Mouse (Mus musculus) small intestine, adult 2 months (tissue): ENCODE measurements around the gene Bcl11a. TPM values are rescaled to one million over a fixed set of nuclear protein-coding genes. Genes with fewer than 3 reads are reported as not detected.

ENCODE experiments used
- H3K27ac ChIP-seq: fragments of 200-500 bp; 2 replicates; pipeline ENCODE4 v1.5.1; 2012; ENCODE audit warnings: low read depth, low read length, control low read depth, inconsistent platforms; ENCODE audit not compliant: insufficient read depth
- H3K27me3 ChIP-seq: fragments of 200-500 bp; 2 replicates; pipeline ENCODE4 v1.6.1; 2012; ENCODE audit warnings: mild to moderate bottlenecking, moderate library complexity, low read length, inconsistent platforms; ENCODE audit not compliant: control insufficient read depth, insufficient read depth
- H3K36me3 ChIP-seq: fragments of 200-500 bp; 2 replicates; pipeline ENCODE4 v1.6.1; 2012; ENCODE audit warnings: mild to moderate bottlenecking, low read length, control low read depth, inconsistent platforms; ENCODE audit not compliant: control insufficient read depth, insufficient read depth
- H3K4me1 ChIP-seq: fragments of 200-500 bp; 2 replicates; pipeline ENCODE4 v1.6.1; 2012; ENCODE audit warnings: low read length, inconsistent platforms, mixed read lengths; ENCODE audit not compliant: control insufficient read depth, insufficient read depth, insufficient read length
- H3K4me3 ChIP-seq: fragments of 200-500 bp; 2 replicates; pipeline ENCODE4 v1.5.1; 2012; ENCODE audit warnings: low read depth, mild to moderate bottlenecking, control low read depth, inconsistent platforms, low read length, moderate library complexity
- CTCF ChIP-seq: fragments of 200-500 bp; IDR thresholded peaks from 2 replicates; pipeline ENCODE4 v1.5.1; 2012; ENCODE audit warnings: low read depth, mild to moderate bottlenecking, control low read depth, inconsistent platforms, low read length, moderate library complexity, mixed read lengths; ENCODE audit not compliant: insufficient replicate concordance, insufficient read length; ENCODE audit errors: extremely low read depth
- POLR2A ChIP-seq: fragments of 200-500 bp; IDR thresholded peaks from 2 replicates; pipeline ENCODE4 v1.6.1; 2012; ENCODE audit warnings: low read depth, mild to moderate bottlenecking, control low read depth, inconsistent platforms, low read length, moderate library complexity
- WGBS: fragments of 180-500 bp; shearing (Covaris S2); methylation state at CpG from one replicate; pipeline ENCODE4 v1.1.7; 2018; 5-methylcytosine and 5-hydroxymethylcytosine counted together
- polyA plus RNA-seq: library from polyadenylated mRNA; depleted of rRNA; stranded (reverse); fragments of >200 nt; gene quantifications from 2 replicates; pipeline ENCODE4 v1.2.3, GENCODE M21; 2012

Gene Bcl11a
- polyA plus RNA-seq, 1 experiment = 3.7 TPM

GRCm38 (mm10) chr11:24174161-24174792, 96.4 kb downstream of the Bcl11a start:
- WGBS = 67% methylated on average over 2 of the region's 2 CpGs

DNA sequence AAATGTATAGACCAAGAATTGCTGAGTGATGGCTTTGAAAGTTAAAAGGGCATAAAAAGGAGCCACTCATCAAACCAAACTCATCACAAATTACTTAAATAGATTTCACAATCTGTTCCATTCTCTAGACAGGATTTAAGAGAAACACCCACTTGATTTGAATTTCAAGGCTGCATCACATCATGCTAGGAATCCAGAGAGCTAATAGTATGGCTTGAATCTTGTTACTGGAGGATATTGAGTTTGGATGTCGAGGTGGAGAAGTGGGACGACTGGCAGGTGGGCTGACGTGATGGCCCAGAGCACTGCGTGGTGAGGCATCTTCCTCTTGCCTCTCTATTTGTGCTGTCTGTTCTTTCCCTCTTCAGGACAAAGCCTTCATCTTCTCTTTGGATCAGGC, 99.6 kb downstream of the Bcl11a start:
- WGBS = 94% methylated on average over 4 of the region's 4 CpGs
- H3K4me1 ChIP-seq = no peaks in the 10 kb centered on the region
- no peak overlapping the region for H3K4me3 ChIP-seq
- no peaks in the 10 kb centered on the region for H3K36me3 ChIP-seq
- TF ChIP-seq CTCF (no peak), POLR2A (no peak)
- H3K27me3 ChIP-seq = no peaks in the 10 kb centered on the region
- no peak overlapping the region for H3K27ac ChIP-seq

More at GRCm38 (mm10) chr11:24174161-24174792, 96.4 kb downstream of the Bcl11a start:
- Histone ChIP-seq H3K4me3 (no peak overlapping the region), H3K27me3 (no peaks in the 10 kb centered on the region), H3K27ac (no peak overlapping the region), H3K36me3 (no peaks in the 10 kb centered on the region), H3K4me1 (no peaks in the 10 kb centered on the region)
- TF ChIP-seq POLR2A = no peak
- no peak for TF ChIP-seq CTCF

DNA sequence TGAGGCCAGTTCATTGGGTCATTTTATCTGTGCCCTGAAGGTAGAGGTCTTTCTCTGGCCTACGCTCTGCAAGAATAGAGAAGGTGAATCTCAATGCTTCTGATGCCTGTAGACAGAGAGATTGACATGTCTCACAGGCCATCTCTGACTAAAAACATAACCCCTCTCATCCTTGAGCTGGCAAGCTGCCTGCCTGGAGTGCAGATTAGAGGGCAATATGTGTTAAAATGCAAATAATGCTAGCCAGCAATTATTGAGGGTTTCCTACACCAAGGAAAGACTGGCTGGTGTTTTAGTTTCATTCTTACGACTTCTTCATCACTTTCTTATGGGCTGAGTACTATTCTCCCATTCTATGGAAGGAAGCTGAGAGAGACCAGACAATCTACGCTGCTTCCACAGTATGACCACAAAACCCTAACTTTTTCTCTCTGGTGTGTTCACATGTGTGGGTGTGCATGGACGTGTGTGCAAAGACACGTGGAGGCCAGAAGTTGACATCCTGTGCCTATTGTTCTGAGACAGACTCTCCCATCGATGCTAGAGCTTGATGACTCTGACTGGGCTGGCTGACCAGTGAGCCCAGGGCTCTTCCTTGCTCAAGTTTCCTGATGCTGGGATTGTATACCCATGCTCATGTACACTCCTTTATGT, 101.1 kb downstream of the Bcl11a start:
- H3K27ac ChIP-seq = no peak overlapping the region
- no peaks in the 10 kb centered on the region for H3K36me3 ChIP-seq
- 84% methylated on average over 6 of the region's 6 CpGs for WGBS
- no peaks in the 10 kb centered on the region for H3K27me3 ChIP-seq
- no peaks in the 10 kb centered on the region for H3K4me1 ChIP-seq
- H3K4me3 ChIP-seq = no peak overlapping the region
- TF ChIP-seq CTCF (no peak), POLR2A (no peak)

DNA sequence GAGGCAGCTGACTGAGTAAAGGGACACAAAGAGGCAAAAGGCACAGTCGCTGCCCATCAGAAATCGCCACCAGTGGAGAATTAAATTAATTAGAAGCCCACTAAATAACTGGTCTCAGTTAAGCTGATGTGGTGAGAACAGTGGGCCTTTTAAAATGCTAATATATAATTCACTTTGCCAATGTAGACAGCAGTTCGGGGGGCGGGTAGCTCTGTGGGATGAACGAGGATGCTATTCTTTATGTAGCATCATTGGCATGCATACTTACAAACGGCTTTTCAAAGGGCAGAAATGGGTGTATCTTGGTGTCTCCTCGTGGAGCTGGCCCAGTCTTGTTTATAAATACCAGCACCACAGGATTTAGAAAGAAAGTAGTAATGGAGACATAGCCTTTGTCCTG, 102.2 kb downstream of the Bcl11a start:
- 83% methylated on average over 7 of the region's 7 CpGs for WGBS
- no peak overlapping the region for H3K27ac ChIP-seq
- H3K4me1 ChIP-seq = no peaks in the 10 kb centered on the region
- H3K36me3 ChIP-seq = no peaks in the 10 kb centered on the region
- H3K4me3 ChIP-seq = no peak overlapping the region
- H3K27me3 ChIP-seq = no peaks in the 10 kb centered on the region
- TF ChIP-seq POLR2A (no peak), CTCF (no peak)

GRCm38 (mm10) chr11:24183501-24183900, 105.6 kb downstream of the Bcl11a start:
- no peak for TF ChIP-seq POLR2A
- TF ChIP-seq CTCF = no peak
- no peaks in the 10 kb centered on the region for H3K36me3 ChIP-seq

DNA sequence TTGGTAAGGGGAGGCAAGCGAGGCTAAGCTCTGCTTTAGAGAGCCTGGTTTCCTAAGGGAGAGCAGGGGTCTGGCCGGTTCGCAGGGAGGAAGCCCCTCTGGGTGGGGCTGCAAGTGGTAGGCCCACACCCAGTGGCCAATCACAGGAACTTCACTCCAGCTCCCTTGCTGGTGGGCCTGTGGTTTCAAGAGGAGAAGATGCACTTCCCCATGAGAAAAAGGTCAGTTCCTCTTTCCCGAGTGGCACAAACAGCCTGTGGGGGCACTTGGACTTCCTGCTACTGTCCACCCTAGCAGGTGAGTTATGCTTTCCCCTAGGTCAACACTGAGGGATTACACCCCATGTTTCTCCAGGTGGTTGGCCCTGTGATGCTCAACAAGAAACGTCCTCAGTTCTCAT, 107.1 kb downstream of the Bcl11a start:
- 72% methylated on average over 5 of the region's 5 CpGs for WGBS
- no peak overlapping the region for H3K27ac ChIP-seq

More at GRCm38 (mm10) chr11:24183501-24183900, 105.6 kb downstream of the Bcl11a start:
- Histone ChIP-seq H3K4me3 (no peak overlapping the region), H3K27me3 (no peaks in the 10 kb centered on the region), H3K4me1 (no peaks in the 10 kb centered on the region), H3K27ac (no peak overlapping the region)
- WGBS = 95% methylated on average over 7 of the region's 7 CpGs

DNA sequence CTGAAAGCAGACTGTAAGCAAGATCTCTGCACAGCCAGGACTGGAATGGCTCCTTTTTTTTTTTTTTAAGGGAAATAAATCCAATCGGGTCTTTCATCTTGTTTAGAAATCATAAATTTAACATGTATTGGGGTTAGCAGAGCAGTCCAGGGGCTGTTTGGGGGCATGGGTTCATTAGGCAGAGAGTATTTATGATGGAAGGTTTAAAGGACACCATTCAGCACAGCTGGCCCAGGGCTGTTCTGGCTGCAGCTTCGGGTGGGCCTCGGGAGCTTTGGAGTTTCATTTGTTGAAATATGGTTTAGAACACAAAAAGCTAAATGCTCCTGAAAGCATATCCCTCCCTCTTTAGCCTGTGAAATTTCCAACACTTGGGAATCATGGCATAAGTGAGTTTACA, 112.6 kb downstream of the Bcl11a start:
- Histone ChIP-seq H3K27me3 (no peaks in the 10 kb centered on the region), H3K4me3 (no peak overlapping the region), H3K27ac (no peak overlapping the region), H3K36me3 (no peaks in the 10 kb centered on the region), H3K4me1 (no peaks in the 10 kb centered on the region)
- 54% methylated on average over 3 of the region's 3 CpGs for WGBS
- TF ChIP-seq CTCF (no peak), POLR2A (no peak)

More for the DNA sequence above, 107.1 kb downstream of the Bcl11a start:
- H3K4me1 ChIP-seq = no peaks in the 10 kb centered on the region
- TF ChIP-seq POLR2A (no peak), CTCF (no peak)
- H3K27me3 ChIP-seq = no peaks in the 10 kb centered on the region
- no peak overlapping the region for H3K4me3 ChIP-seq
- H3K36me3 ChIP-seq = no peaks in the 10 kb centered on the region
